Mouse (Mus musculus): ENCODE measurements around the gene Insl6. TPM values are rescaled to one million over a fixed set of nuclear protein-coding genes. Genes with fewer than 3 reads are reported as not detected.

Gene Insl6
- total RNA-seq, 2 experiments from 2014 or later: 3.8 to 5.6 TPM

DNA sequence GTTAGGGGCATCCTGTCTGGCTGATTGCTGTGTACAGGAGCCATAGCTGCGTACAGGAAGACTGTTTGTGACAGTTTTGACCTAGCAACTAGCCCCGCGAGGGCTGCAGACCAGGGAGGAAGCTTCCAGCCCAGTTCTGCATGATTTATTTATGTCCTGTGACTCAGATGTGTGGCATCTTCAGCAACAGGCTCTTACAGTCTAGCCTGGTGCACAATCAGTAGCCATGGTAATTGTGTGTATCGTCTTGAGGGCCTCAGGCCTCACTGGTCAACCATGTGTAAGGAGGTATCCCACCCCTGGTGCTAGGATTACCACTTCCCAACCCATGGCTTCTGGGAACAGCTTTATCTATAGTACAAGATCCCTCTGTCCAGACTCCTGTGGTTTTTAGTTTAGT, 32.6 kb downstream of the Insl6 start:
- no peak for ATAC-seq (replicated peaks; ENCODE audit: poor library complexity, severe bottlenecking)

- no peak for ATAC-seq (replicated peaks; ENCODE audit: poor library complexity, severe bottlenecking)
These were observed 33.6 kb downstream of the Insl6 start for GRCm38 (mm10) chr19:29291532-29291931.

- no peak for ATAC-seq (replicated peaks; ENCODE audit: poor library complexity, severe bottlenecking)
These were observed 37.3 kb downstream of the Insl6 start for GRCm38 (mm10) chr19:29287863-29288262.

- no peak for ATAC-seq (replicated peaks; ENCODE audit: poor library complexity, severe bottlenecking)
These were observed 39.7 kb downstream of the Insl6 start for GRCm38 (mm10) chr19:29285451-29285869.

DNA sequence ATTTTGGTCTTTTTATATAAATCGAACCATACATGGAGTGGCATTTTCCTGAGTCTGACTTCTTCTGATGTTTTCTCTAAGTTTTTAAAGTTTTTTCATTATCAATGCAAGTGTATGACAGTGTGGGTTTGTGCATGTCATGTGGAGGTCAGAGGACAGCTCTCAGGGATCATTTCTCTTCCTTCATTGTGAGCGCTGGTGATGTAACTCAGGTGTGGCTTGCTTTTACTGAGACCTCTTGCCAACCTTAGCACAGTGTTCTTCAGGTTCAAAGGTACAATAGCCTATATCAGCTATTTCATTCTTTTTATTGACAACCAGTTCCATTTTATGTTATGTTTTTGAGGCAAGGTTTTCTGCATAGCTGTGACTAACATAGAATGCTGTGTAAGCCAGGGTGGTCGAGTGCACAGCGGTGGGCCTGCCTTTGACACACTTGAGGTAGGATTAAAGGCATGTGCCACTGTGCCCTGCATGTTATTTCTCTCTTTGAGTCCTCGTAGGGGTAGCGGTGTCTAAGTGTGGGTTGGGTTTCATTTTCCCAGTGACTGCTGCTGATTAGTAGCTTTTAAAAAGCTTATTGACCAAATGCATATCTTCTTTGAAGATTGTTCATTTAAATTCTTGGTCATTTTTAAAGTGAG, 46.1 kb downstream of the Insl6 start:
- ATAC-seq (replicated peaks; ENCODE audit: poor library complexity, severe bottlenecking): no peak

- ATAC-seq (replicated peaks; ENCODE audit: poor library complexity, severe bottlenecking): no peak
These were observed 48.7 kb downstream of the Insl6 start for GRCm38 (mm10) chr19:29276414-29276813.

DNA sequence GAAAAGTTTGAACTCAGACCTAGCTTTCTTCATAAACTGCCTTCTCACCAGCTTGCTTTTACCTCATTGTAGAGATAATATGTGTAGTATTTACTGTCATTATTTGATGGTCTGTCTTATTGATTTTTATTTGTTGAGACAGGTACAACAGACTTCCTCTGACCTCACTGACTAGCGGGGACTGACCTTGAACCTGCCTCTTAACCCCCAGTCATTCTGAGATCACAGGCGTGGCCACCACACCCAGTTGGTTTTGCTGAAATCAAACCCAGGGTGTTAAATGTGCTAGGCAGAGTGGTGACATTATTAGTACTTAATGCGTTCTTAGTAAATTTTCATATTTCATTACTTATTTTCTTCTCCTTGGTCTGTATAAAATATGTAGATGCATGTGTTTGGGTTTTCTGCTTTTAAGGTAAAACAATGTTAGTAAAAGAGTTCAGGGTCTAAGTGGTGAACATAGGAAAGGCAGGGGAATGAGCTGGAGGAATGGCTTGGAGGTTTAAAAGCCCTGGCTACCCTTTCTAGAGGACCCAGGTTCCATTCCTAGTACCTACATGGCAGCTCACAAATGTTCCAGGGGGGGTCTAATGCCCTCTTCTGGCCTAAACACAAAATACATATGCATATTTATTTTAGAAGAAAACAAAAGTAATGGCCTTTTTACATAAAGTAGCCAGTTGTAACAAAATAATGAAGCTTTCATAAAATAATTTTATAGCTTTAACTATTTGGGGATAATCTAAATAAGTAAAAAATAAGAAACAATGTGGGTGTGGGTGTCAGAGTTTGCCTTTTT, 52.9 kb downstream of the Insl6 start:
- no peak for ATAC-seq (replicated peaks; ENCODE audit: poor library complexity, severe bottlenecking)

Other genes with a start within 250 kb of the Insl6 start
- 31.7 and 36.0 TPM in 2 replicates for gene Rcl1, start 224.0 kb downstream of the Insl6 start, total RNA-seq (2014; fragmentation: Nextera tagmentation)
- 67.6 and 82.0 TPM in 2 replicates for gene Rcl1, start 224.0 kb downstream of the Insl6 start, total RNA-seq (2017)
- gene Jak2, start 73.5 kb downstream of the Insl6 start, total RNA-seq (2014; fragmentation: Nextera tagmentation): 25.3 and 27.9 TPM in 2 replicates
- gene Jak2, start 73.5 kb downstream of the Insl6 start, total RNA-seq (2017): 32.6 and 40.6 TPM in 2 replicates
- not detected in 2 replicates for gene Rln1, start 9.3 kb upstream of the Insl6 start, total RNA-seq (2014; fragmentation: Nextera tagmentation)
- not detected in 2 replicates for gene Rln1, start 9.3 kb upstream of the Insl6 start, total RNA-seq (2017)
- gene Plgrkt, start 42.0 kb upstream of the Insl6 start, total RNA-seq (2014; fragmentation: Nextera tagmentation): 90.3 and 93.3 TPM in 2 replicates
- 49.2 and 53.6 TPM in 2 replicates for gene Plgrkt, start 42.0 kb upstream of the Insl6 start, total RNA-seq (2017)
- 4.9 and 9.2 TPM in 2 replicates for gene Cd274, start 42.1 kb upstream of the Insl6 start, total RNA-seq (2014; fragmentation: Nextera tagmentation)
- gene Cd274, start 42.1 kb upstream of the Insl6 start, total RNA-seq (2017): 5.3 TPM in 2 replicates
- gene Pdcd1lg2, start 85.6 kb upstream of the Insl6 start, total RNA-seq (2014; fragmentation: Nextera tagmentation): not detected in 2 replicates
- gene Pdcd1lg2, start 85.6 kb upstream of the Insl6 start, total RNA-seq (2017): not detected in 2 replicates
- gene Ric1, start 196.9 kb upstream of the Insl6 start, total RNA-seq (2014; fragmentation: Nextera tagmentation): 22.4 and 24.1 TPM in 2 replicates
- gene Ric1, start 196.9 kb upstream of the Insl6 start, total RNA-seq (2017): 17.5 and 18.9 TPM in 2 replicates

Measured in granulocyte monocyte progenitor cell, adult 5-6 weeks (primary cell).